Mouse (Mus musculus) heart, embryonic 11.5 days (tissue): ENCODE measurements around the gene Ryr2. TPM values are rescaled to one million over a fixed set of nuclear protein-coding genes. Genes with fewer than 3 reads are reported as not detected.
"Not testable (repeated sequence)": the region's sequence is repeated elsewhere in the genome, so short reads cannot be mapped to it uniquely, and the experiment has no call there.

Source experiments
- ATAC-seq: fragments of 200-750 bp; cut with Nextera tagmentation; replicated peaks from 2 replicates; pipeline ENCODE4 v1.8.0; 2017; ENCODE audit warnings: moderate library complexity; ENCODE audit not compliant: insufficient number of reproducible peaks, low FRiP score, low TSS enrichment
- H3K27ac ChIP-seq: fragments of 300-500 bp; sonication (generic); 2 replicates; pipeline ENCODE4 v1.5.1; 2014; ENCODE audit warnings: mild to moderate bottlenecking, low read depth, low read length
- H3K27me3 ChIP-seq: fragments of 300-500 bp; sonication (generic); 2 replicates; pipeline ENCODE4 v1.6.1; 2014; ENCODE audit warnings: mild to moderate bottlenecking, low read length, mixed read lengths; ENCODE audit not compliant: control insufficient read depth, insufficient read depth
- H3K36me3 ChIP-seq: fragments of 300-500 bp; sonication (generic); 2 replicates; pipeline ENCODE4 v1.6.1; 2014; ENCODE audit warnings: mild to moderate bottlenecking, low read length, moderate library complexity, mixed read lengths; ENCODE audit not compliant: control insufficient read depth, insufficient read depth
- H3K4me1 ChIP-seq: fragments of 300-500 bp; sonication (generic); 2 replicates; pipeline ENCODE4 v1.6.1; 2014; ENCODE audit warnings: low read length; ENCODE audit not compliant: control insufficient read depth, insufficient read depth
- H3K4me2 ChIP-seq: fragments of 300-500 bp; sonication (generic); 2 replicates; pipeline ENCODE4 v1.6.1; 2014; ENCODE audit warnings: mild to moderate bottlenecking, moderate library complexity
- H3K4me3 ChIP-seq: fragments of 300-500 bp; sonication (generic); 2 replicates; pipeline ENCODE4 v1.5.1; 2014; ENCODE audit warnings: low read depth, low read length
- H3K9ac ChIP-seq: fragments of 300-500 bp; sonication (generic); 2 replicates; pipeline ENCODE4 v1.6.1; 2014; ENCODE audit warnings: mild to moderate bottlenecking, low read depth, low read length, moderate library complexity
- H3K9me3 ChIP-seq: fragments of 300-500 bp; sonication (generic); replicated peaks from 2 replicates; pipeline ENCODE4 v1.6.1; 2016; ENCODE audit warnings: low read length; ENCODE audit not compliant: control insufficient read depth
- WGBS: fragments of 180-500 bp; shearing (Covaris S2); extraction: QIAGEN DNeasy Blood & Tissue Kit; methylation state at CpG from one replicate; pipeline ENCODE4 v1.1.7; 2014; ENCODE audit not compliant: insufficient replicate concordance; 5-methylcytosine and 5-hydroxymethylcytosine counted together
- polyA plus RNA-seq: library from polyadenylated mRNA; unstranded; fragments of >200 nt; fragmentation: Nextera tagmentation; extraction: Ambion mirVana; gene quantifications from 2 replicates; pipeline ENCODE4 v1.2.1, GENCODE M21; 2014

Gene Ryr2
- polyA plus RNA-seq, 1 experiment from 2014 or later: 46.7 TPM

DNA sequence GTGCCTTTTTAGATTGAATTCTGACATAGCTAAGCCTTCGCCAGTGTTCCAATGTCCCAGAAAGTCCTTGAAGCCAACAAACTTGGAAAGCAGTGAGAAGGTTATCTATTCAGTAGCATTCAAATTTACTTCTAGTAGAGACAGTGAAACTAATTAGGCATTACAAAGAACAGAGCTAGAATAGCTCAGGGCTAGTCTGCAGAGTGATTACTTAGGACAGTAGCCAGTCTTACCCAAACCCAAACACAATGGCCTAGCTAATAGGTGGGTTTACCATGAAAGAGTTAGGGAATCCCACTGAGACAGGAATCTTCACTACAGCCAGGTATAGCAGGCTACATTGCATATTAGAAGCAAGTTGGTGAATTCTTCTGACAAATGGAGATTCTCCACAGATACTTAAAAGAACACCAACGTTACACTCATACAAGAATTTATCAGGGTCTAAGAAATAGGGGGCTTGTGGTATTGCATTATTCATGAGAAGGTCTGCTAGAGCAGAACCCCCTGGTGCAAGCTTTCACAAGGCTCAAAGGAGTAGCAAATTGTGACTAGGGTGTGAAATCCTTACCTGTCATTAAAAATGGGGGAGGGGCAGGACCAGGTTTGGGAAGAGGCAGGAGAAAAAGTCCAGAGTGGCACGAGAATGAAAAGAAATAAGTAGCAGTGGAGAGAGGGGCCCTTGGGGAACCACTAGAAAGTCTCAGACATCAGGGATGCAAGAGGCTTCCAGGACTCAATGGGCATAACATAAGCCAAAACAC is 172.3 kb downstream of the Ryr2 start:
- 61% methylated on average over 3 of the region's 3 CpGs for WGBS
- not testable (repeated sequence) for H3K27ac ChIP-seq, H3K4me1 ChIP-seq, H3K4me2 ChIP-seq, H3K4me3 ChIP-seq, H3K9me3 ChIP-seq, H3K27me3 ChIP-seq, ATAC-seq, H3K9ac ChIP-seq, H3K36me3 ChIP-seq

DNA sequence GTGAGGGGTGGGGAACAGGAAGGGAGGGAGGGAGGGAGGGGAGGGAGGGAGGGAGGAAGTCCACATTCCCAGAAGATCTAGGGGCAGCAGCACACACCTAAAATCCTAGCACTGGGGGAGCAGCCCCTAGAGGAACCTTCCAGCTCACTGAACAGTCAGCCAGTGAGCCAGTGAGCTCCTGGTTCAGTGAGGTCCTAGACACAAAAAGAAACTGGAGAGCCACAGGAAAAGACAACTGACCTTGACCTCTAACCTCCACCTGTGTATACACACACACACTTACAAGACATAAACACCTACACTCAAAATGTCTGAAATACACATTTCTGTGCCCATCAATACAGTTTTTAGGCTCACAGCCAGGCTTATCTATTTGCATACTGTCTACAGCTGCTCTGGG is 173.4 kb downstream of the Ryr2 start:
- no peak overlapping the region for H3K27ac ChIP-seq
- no peaks in the 10 kb centered on the region for H3K27me3 ChIP-seq
- H3K9me3 ChIP-seq: no peaks in the 10 kb centered on the region
- no peak for ATAC-seq
- H3K4me1 ChIP-seq: peaks cover 6% of the 10 kb centered on the region; the same call in 1 of the 2 replicates
- H3K4me2 ChIP-seq: no peak overlapping the region
- no peak overlapping the region for H3K4me3 ChIP-seq
- H3K36me3 ChIP-seq: no peaks in the 10 kb centered on the region
- no peak overlapping the region for H3K9ac ChIP-seq

DNA sequence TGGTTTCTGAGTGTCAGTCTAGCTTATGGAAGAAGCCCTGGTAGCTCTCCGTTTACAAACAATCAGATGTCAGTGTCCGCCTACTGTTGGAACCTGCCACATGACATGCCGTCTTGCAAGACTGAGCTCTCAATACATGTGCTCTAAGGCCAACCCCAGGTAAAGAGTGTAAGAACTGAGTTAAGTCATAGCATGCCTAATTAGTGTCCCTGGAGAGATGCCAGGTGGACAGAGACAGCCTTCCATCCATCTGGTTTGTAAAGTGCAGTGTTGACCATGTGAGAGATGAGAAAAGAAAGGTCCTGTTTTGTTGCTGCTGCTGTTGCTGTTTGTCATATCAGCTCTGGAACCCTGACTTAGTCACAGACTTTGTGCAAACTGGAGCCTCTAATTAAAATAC is 178.0 kb downstream of the Ryr2 start:
- H3K27me3 ChIP-seq: no peaks in the 10 kb centered on the region
- ATAC-seq: no peak
- H3K9me3 ChIP-seq: no peaks in the 10 kb centered on the region
- no peak overlapping the region for H3K4me2 ChIP-seq
- H3K4me3 ChIP-seq: no peak overlapping the region
- WGBS: 84% methylated on average over 3 of the region's 3 CpGs
- no peak overlapping the region for H3K9ac ChIP-seq
- H3K36me3 ChIP-seq: no peaks in the 10 kb centered on the region
- H3K4me1 ChIP-seq: peaks cover 5% of the 10 kb centered on the region; the same call in 1 of the 2 replicates
- no peak overlapping the region for H3K27ac ChIP-seq

DNA sequence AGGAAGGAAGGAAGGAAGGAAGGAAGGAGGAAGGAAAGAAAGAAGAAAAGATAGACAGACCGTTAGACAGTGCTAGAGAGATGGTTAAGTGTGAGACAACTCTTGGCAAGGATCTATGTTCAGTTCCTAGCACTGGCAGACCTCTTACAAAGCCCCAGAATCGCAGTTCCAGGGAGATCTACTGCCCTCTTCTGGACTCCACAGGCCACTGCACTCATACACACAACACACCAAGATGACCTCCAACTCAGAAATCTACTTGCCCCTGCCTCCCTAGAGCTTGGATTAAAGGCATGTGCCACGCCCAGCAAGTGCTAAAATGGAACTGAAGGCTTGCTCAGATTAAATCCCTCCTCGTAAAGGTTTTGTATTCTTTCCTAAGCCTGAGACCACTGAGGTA is 179.0 kb downstream of the Ryr2 start:
- 88% methylated on average over 4 of the region's 4 CpGs for WGBS
- Histone ChIP-seq H3K4me3 (no peak overlapping the region), H3K4me1 (no peaks in the 10 kb centered on the region), H3K36me3 (no peaks in the 10 kb centered on the region), H3K4me2 (no peak overlapping the region), H3K9ac (no peak overlapping the region), H3K27ac (no peak overlapping the region), H3K27me3 (no peaks in the 10 kb centered on the region), H3K9me3 (no peaks in the 10 kb centered on the region)
- ATAC-seq: no peak

DNA sequence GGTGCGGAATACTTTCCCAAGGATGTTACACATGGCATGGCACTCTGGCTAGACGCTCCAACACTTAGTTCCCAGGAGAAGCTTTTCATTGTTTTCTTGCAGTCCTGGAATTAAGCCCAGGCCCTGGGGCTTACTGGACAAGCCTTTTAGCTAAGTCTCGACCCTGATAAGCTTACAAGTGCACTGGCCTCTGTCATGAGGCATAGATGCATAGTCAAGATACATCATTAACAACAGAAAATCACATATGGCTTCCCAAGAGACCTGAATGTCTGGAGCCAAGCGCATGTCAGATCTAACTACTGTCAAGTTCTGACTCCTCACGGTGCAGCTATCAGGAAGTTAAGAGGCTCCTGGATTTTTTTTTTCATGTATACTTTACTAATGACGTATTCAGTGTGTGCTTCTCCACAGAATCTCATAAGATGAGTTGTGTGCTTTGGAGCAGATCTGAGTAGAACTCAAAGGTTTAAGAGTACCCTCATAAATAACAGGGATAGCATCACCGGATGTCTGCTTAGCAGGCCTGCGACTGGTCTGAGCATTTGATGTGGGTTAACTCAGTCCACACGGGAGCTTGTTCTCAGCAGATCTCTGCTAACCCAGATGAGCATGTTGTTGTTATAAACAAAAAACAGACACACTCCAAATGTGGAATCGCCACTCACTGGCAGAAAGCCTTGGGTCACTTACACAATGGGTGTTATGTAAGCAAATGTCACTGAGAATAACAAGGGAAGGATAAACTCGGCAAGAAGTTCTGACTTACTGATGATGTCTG is 179.8 kb downstream of the Ryr2 start:
- no peak overlapping the region for H3K9ac ChIP-seq
- ATAC-seq: no peak
- H3K9me3 ChIP-seq: no peaks in the 10 kb centered on the region
- WGBS: 56% methylated on average over 11 of the region's 11 CpGs
- H3K4me3 ChIP-seq: no peak overlapping the region
- H3K36me3 ChIP-seq: no peaks in the 10 kb centered on the region
- no peaks in the 10 kb centered on the region for H3K4me1 ChIP-seq
- no peak overlapping the region for H3K4me2 ChIP-seq
- no peaks in the 10 kb centered on the region for H3K27me3 ChIP-seq
- no peak overlapping the region for H3K27ac ChIP-seq

DNA sequence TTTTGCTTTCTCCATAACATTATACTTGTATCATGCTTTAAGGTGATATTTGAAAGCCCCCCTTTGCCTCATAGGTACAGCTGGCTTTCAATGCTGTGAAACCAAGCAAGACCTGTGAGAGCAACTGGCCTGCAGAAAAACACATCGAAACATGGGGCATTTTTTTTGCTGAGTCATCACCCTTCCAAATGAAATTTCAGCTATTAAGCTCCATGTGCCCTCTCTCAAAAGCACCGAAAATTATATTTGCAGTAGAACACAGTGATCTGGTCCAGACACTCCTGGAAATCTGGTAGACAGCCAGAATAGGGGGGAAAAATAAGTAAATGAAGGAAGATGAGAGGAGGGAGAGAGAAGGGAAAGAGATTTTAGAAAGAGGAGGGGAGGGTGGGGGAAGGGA is 180.5 kb downstream of the Ryr2 start:
- no peak overlapping the region for H3K27ac ChIP-seq
- no peaks in the 10 kb centered on the region for H3K9me3 ChIP-seq
- no peaks in the 10 kb centered on the region for H3K4me1 ChIP-seq
- no peak overlapping the region for H3K4me2 ChIP-seq
- ATAC-seq: no peak
- no peaks in the 10 kb centered on the region for H3K36me3 ChIP-seq
- no peak overlapping the region for H3K9ac ChIP-seq
- 81% methylated on average over 2 of the region's 2 CpGs for WGBS
- H3K4me3 ChIP-seq: no peak overlapping the region
- H3K27me3 ChIP-seq: no peaks in the 10 kb centered on the region

DNA sequence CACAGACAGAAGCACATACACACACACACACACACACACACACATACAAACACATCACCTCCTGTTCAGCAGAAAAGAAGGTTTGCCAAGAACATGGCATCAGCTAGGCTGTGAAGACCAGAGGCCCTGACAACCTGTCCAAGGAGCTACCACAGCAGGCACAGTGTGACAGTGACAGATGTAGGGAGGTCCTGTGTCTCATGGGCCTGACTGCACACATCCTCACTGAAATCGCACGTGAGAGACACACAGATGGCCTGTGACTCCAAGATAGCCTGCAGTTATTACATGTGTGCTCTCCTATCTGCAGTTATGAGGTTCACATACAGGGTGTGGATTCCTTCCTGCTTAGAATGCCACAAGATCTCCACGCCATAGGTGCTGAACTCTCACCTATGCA is 182.0 kb downstream of the Ryr2 start:
- no peaks in the 10 kb centered on the region for H3K4me1 ChIP-seq
- no peaks in the 10 kb centered on the region for H3K27me3 ChIP-seq
- no peaks in the 10 kb centered on the region for H3K9me3 ChIP-seq
- no peaks in the 10 kb centered on the region for H3K36me3 ChIP-seq
- WGBS: 84% methylated on average over 3 of the region's 3 CpGs
- no peak overlapping the region for H3K27ac ChIP-seq
- no peak for ATAC-seq
- H3K9ac ChIP-seq: no peak overlapping the region
- H3K4me2 ChIP-seq: no peak overlapping the region
- H3K4me3 ChIP-seq: no peak overlapping the region

DNA sequence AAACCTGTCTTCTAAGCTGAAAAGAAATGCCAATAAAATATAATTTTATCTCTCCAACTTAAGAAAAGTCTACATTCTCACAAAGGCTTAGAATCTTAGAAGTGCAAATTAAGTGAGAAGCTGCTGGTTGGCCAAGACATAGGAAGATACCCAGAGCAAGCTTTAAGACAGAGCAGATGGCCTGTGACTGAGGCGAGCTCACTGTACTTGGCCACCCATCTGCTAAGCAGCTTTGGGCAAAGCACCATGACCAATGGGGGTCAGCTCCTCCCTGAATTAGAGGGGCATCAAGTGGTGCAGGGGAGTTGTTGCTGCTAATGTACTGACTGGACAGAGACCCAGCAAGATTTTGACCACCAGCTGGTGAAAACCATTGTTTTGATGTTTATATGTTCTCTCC is 186.2 kb downstream of the Ryr2 start:
- H3K9me3 ChIP-seq: no peaks in the 10 kb centered on the region
- no peak overlapping the region for H3K4me3 ChIP-seq
- H3K27me3 ChIP-seq: no peaks in the 10 kb centered on the region
- no peaks in the 10 kb centered on the region for H3K36me3 ChIP-seq
- no peak overlapping the region for H3K27ac ChIP-seq
- H3K4me1 ChIP-seq: no peaks in the 10 kb centered on the region; the same call in 1 of the 2 replicates
- WGBS: 71% methylated on average over 1 of the region's 1 CpGs
- no peak overlapping the region for H3K9ac ChIP-seq
- no peak for ATAC-seq
- no peak overlapping the region for H3K4me2 ChIP-seq

DNA sequence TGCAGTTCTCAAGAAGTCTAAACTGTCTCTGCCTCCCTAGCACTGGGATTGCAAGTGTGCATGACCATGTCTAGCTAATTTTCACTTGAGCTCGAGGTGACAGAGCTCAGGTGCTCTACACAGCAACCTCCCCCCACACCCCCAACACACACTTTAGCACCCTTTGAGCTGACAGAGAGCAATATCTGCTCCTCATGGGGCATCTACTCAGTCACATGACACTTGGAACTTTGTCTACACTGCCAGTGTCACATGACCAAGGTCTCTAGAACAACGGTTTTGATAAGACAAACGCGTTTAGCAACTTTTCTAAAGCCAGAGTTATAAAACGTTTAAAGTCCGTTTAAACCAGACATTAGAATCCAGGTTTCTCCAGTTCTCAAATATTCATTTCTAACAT is 187.3 kb downstream of the Ryr2 start:
- 83% methylated on average over 6 of the region's 6 CpGs for WGBS
- no peak overlapping the region for H3K4me3 ChIP-seq
- no peaks in the 10 kb centered on the region for H3K27me3 ChIP-seq
- no peaks in the 10 kb centered on the region for H3K36me3 ChIP-seq
- H3K9ac ChIP-seq: no peak overlapping the region
- no peaks in the 10 kb centered on the region for H3K9me3 ChIP-seq
- ATAC-seq: no peak
- H3K4me2 ChIP-seq: no peak overlapping the region
- H3K27ac ChIP-seq: no peak overlapping the region
- H3K4me1 ChIP-seq: no peaks in the 10 kb centered on the region; the same call in 1 of the 2 replicates
